Mouse (Mus musculus) neutrophil, adult 5-6 weeks (primary cell): ENCODE data around the gene Sele. TPM values are rescaled to one million over a fixed set of nuclear protein-coding genes. Genes with fewer than 3 reads are reported as not detected.
"Not testable (repeated sequence)": the region's sequence is repeated elsewhere in the genome, so short reads cannot be mapped to it uniquely, and the experiment has no call there.

Experiments
- ATAC-seq: fragments of 151-379, 151-347 bp; 2 replicates; pipeline ENCODE4 v1.8.0; 2017; ENCODE audit warnings: mild to moderate bottlenecking, moderate TSS enrichment; ENCODE audit not compliant: insufficient number of reproducible peaks, poor library complexity, low FRiP score, severe bottlenecking; ENCODE audit errors: extremely low read depth
- total RNA-seq: library from RNA; stranded (forward); fragments of 200-1000 nt; gene quantifications from 2 replicates; pipeline ENCODE4 v1.2.3, GENCODE M21; 2017

The Sele gene
- 0.37 and 0.70 TPM in 2 replicates for total RNA-seq

DNA sequence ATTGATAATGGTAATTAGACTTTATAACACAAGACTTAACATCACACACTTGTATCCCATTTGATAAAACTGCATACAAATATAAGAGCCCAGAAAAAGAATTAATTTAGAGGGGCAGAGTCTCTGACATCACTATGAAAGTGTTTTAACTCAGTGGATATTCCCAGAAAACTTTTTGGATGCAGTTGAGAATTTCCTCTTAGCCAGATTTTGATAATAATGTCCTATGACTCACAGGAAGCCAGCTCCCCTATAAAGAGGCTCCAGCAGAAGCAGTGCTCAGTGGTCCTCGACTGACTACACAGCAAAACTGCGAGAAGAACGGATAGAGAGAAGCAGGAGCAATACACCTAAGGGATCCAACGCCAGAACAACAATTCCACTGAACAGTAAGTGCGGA, at the start of gene Sele:
Gene Sele, plus strand, starts transcription at position 301 of the 400 bp plus-strand sequence.
- no peak for ATAC-seq

DNA sequence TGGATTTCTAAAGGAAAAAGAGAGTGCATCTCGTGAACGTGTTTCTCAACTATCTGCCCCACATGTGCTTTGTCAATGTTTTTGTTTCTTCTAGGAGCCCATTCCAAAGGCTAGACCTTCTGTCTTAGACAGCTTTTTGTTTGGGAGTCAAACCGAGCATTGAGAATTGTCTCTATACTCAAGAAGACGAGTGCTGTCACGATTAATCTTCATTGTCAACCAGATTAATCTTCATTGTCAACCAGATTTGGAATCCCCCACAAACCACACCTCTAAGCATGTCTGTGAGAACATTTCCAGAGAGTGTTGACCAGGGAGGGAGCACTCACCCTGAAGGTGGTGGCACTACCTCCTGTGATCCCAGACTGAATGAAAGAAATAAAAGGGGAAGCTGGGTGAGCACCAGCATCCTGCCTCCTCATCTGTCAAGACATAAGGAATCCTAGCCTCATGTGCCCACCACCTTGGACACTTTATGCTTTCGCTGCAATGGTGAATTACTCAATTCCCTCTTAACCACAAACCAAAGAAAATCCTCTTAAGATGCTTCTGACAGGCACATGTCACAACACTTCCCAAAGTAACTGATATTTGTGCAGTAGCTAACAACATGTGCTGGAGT, 46.1 kb upstream of the Sele start:
- ATAC-seq: no peak

DNA sequence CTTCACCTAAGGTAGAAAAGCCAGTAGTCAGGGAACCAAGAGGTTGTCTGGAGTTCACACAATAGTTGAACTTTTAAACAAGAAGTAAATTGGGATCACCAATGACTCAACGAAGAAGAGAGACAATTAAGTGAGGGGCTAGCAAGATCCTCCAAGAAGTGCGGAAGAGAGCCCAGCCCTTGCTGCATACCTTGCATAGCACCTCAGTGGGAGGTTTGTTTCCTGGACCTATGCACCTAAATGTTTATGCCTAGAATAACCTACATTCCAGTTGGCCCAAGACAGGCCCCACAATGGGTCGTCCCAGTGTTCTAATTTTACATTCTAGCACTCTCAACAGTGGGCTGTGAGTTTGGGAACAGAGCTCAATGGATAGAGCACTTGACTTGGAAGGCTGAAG, 43.7 kb upstream of the Sele start:
- ATAC-seq: no peak

DNA sequence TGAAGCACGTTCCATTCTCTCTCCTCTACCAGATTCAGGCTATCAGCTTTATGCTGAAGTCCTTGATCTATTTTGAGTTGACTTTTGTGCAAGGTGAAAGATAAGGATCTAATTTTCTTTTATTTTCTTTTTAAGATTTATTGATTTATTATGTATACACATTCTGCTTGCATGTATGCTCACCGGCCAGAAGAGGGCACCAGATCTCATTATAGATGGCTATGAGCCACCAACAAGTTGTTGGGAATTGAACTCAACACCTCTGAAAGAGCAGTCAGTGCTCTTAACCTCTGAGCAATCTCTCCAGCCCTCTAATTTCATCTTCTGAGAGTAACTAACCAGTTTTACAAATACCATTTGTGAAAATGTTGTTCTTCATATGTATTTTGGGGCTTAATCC, 38.8 kb upstream of the Sele start:
- ATAC-seq: peak; percentile 51; the same call in 1 of the 2 replicates

DNA sequence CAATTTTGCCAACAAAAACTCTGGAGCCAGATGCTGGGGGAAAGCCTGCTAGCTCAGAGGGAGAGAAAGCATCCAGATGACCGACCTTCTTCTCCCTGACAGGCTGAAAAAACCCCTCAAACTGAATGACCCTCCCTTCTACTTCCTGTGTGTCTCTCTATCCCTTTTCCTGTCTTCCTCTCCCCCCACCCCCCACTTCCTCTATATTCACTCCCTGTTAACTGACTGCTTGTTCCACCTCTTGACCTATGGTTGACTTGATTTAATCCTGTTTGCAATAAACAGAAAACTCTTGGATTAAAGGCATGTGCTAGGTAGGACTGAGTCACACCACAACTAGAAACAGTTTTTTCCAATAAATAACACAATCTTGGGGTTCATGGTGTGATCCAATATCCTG, 33.4 kb upstream of the Sele start:
- no peak for ATAC-seq

DNA sequence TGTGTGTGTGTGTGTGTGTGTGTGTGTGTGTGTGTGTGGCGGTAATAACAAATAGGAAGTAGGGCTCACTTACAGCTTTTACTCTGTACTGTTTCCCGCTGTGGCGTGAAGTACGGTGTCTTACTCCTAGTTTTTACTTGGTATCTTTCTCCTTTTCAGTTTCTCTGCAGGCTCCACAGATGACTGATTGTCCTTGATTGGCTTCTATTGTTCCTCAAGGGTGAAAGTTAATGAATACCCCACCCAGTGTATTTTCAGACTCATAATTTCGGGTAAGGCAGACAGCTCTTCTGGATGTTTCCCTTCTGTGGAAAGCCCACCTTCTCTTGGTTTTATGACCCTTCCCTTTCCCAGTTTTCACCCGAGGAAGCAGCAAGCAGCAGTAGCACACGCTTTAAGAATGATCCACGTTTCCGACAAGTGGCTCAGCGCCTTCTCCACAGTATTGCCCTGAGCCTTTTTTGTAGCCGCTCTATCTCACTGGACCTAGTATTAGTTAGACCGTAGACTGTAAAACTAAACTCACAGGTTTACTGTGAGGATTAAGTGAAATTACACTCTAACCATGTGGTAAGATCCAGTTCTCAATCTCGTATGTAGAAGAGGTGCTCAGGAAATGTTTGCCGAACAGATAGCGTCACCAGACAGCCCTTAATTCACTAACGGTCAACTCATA, 29.7 kb upstream of the Sele start:
- no peak for ATAC-seq

DNA sequence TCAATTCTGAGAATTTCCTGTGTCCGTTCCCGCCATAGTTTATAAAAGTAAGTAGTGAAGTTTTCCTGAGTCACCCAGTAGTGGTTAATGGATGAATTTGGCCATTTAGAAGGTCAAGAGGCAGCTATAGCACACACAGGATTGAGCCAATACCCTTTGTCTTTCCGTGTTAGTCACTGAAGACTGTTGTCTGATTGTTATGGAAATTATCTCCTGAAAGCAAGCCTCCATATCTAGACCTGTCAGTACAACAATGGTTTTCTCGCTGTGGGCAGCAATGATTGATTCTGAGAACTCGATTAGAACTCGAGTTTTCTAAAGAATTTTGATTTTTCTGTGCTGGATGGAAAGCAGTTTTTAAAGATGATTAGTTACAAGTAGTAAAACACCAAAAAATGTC, 28.2 kb upstream of the Sele start:
- no peak for ATAC-seq

DNA sequence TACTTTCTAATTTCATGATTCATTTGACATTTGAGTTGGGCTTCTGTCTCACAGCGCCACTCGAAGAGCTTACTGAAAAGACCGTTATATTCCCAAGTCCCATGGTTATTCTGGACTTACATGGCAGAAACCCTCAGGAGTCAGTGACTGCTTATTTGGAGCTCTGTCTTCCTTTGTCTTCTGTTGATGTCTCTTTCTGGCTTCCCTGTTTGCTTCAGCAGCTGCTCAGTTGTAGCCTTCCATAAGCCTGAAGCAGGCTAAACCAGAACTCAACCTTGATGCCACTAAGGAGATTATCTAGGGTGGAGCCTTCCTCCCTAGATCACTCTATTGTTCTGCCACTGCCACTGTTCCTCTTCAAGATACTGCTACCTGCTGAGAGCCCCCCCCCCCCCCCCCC, 27.3 kb upstream of the Sele start:
- not testable (repeated sequence) for ATAC-seq

DNA sequence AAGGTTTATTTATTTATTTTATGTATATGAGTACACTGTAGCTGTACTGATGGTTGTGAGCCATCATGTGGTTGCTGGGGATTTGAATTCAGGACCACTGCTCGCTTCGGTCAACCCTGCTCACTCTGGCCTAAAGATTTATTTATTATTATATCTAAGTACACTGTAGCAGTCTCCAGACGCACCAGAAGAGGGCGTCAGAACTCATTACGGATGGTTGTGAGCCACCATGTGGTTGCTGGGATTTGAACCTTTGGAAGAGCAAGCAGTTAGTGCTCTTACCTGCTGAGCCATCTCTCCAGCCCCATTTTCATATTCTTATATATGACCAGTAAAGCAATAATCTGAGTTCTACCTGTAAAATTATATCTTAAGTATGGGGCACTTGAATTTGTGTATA, 25.9 kb upstream of the Sele start:
- ATAC-seq: not testable (repeated sequence)

DNA sequence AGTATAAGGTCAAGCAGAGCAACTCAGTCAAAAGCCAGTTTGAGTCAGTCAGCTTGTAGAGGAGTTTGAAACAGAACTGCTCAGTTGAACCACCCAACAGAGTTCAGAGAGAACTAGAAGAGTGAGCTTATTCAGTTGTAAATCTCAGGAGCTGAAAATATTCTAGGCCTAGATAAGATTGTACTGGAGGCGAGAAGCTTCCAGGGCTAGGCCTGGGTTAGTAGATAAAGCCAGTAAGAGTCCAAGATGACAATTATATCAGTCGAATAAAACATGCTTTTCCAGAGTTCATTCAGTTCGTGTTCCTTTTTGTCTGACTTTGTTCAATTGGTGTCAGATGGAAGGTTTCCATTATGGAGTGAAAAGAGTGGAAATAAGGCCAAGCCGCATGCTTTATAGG, 22.3 kb upstream of the Sele start:
- no peak for ATAC-seq

DNA sequence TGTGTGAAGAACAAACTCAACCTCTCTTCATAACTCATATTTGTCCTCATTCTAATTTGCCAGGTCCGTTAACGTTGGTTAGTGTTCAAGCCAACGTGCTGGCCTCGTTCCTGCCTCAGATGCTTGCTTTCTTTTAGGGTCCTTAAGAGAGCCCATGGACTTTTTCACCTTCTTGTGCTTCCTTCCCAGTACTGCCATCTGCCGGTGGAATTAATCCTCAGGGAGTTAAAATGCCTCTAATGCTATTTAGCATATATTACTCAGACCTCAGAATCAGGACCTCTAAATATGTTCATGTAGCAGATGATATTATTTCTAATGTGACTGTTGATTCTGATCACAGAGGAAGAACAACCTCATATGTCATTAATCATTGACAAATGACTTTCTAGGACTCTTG, 20.6 kb upstream of the Sele start:
- no peak for ATAC-seq

DNA sequence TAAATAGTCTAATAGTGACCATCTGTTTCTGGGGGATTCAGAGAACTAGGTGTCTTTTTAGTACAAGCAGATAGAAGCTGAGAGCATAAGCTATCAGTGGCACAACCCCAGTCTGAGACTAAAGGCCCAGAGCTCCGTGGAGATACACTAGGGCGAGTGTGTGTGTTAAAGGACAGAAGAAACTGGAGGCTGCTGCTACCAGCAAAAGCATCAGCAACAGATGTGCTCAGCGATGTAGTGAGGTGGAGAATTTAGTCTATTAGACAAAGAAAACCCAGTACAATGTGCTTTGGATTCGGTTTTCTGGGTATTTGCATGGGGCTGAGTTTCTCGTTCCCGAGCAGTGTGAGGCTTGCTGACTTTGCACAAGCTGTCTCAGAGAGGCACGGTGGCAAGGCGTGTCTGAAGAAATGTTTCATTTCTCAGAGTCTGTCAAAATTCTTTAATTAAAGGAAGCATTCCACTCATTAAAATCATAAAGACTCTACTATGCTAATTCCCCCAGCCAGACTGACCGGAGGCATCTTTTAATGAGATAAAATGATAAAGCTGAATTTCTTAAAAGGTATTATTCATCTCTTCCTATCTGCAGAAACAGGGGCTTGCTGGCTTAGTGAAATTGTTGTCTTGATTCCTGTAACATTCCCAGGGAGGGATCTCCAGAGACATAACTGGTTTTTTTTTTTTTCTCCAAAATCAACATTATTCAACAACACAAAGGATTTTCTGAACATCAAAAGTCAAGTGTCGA, 7.5 kb upstream of the Sele start:
- no peak for ATAC-seq

DNA sequence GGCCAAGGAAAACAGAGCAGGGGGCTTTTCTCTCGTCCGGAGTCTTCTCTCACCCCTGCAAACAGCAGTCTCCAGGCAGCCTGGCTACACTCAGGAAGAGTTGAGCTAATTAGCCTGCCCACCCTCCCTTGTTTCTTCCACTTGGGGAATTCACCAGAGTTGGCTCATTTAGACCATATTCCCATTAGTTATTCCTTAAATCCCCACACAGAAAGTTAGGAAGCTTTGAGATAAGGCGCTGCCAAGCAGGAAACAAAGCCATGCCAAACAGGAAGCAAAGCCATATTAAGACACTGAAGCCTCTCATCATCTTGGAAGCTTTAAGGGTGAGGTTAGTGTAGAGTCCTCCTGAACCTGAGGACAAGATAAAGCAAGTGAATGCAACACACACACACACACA, 4.5 kb upstream of the Sele start:
- no peak for ATAC-seq

DNA sequence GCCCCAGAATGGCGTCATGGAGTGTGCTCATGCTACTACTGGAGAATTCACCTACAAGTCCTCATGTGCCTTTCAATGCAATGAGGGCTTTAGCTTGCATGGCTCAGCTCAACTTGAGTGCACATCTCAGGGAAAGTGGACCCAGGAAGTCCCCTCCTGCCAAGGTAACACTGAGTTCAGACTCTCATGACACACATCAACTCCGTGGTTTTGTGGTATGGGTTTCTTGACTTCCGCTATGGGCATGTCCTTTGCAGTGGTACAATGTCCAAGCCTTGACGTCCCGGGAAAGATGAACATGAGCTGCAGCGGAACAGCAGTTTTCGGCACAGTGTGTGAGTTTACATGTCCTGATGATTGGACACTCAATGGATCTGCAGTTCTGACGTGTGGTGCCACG, 5.5 kb downstream of the Sele start:
- ATAC-seq: 0 out of 2 replicates have a peak, but pooled peaks have one; percentile 38

DNA sequence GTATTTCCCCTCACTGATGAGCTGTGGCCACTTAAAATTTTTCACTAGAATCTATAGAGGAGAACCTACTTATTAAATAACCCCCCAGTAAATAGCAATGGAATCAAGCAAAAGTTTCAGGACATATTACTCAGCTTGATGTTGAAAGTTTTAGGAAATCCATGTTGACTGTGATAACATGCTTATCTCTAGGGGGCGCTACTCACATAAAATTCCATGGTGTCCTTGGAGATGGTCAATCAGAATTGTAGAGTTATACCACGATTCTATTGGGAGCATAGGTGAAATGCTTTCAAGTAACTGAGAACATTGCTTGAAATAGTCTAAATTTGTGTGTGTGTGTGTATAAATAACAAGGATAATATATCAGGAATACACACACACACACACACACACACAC, 6.8 kb downstream of the Sele start:
- ATAC-seq: peak; percentile 53; the same call in 1 of the 2 replicates

DNA sequence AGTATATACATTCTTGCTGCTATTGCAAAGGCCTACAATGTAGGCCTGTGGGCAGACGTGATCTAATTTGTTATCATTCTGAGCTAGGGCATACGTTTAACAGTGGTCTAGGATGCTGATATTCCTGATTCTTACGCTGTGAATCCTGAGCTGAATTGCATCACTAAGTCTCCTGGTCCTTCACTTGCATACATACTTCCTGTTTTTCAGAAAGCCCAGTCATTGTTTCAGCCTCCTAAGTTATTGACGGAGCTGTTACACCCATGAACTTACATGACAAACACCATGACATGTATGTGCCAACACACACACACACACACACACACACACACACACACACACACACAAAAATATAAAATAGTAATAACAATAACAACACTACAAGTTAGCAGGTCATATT, 12.0 kb downstream of the Sele start:
- ATAC-seq: peak; percentile 62

DNA sequence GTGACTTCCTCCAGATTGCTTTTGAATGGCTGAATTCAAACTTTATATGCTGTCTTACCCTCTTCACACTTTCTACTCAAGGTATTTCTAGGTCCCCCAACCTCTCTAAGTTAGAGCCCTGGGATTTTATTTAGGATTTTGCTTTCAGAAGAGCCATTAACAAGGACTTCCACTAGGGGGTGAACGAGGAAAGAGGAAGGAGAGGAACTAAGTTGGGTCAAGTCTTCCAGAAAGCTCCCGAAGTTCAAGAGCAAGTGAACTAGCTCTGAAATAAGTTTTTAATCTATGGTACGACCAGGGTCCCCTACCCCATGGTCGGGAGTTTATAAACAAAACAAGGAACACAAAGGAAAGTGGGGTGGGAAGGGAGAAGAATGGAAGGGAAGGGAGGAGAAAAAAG, 13.2 kb downstream of the Sele start:
- ATAC-seq: peak; percentile 44; the same call in 1 of the 2 replicates

DNA sequence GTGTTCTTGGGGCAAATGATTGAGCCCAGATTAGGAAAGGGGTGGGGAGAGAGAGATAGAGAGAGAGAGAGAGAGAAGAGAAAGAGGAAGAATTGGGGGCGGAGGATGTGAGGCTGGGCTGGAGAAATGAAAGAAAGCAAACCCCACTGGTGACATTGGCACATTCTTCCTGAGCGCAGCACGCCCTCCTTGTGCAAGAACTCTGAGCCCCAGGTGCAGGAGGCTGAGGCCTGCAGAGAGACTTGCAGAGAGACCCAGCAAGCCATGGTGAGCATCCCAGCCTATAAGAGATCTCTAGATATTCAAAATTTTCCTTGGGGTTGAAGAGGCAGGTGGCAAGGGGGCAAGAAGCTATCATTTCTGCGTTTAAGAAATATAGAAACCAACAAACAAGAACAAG, 13.9 kb downstream of the Sele start, which contains the start of gene Sell:
Gene Sell, plus strand, starts transcription at position 58 of the 400 bp plus-strand sequence.
- peak; percentile 66 for ATAC-seq

DNA sequence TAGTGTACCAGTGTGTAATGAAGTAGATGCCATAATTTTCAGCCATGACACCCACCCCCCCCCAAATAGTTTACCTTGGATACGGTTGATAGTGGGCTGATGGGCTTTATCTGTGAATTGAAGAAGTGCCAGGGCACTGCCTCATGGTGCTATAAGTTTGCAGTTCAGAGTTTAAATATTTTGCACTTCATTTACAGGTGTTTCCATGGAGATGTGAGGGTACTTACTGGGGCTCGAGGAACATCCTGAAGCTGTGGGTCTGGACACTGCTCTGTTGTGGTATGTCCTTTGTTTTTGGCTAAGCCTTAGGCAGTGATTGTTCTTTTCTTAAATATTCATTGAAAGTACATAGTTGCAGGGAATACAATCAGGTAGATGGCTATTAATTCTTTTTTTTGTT, 14.8 kb downstream of the Sele start:
- ATAC-seq: no peak

DNA sequence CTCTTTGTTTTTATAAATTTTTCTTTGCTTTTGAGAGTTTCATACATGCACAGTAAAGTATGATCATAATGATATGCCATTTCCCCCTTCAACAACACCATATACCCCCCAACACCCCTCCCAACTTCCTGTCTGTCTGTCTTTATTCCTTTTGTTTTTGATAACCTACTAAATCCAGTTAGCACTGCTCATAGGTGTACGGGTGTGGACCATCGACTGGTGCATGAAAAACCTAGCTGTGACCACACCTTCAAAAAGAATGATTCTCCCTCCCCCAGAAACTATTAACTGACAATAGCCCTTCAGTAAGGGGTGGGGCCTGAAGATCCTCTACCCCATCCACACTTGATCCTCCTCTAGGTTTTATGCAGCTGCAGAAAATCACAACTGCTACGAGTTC, 15.7 kb downstream of the Sele start:
- peak; percentile 48; the same call in 1 of the 2 replicates for ATAC-seq
